Mouse (Mus musculus): ENCODE measurements around the gene Paqr7.

- no peak for TF ChIP-seq CTCF (IDR thresholded peaks at IDR 0.05; ENCODE audit: borderline replicate concordance, control insufficient read depth, extremely low read depth, insufficient read depth, low read length, poor library complexity)
- no peak for TF ChIP-seq POLR2A (IDR thresholded peaks at IDR 0.05; ENCODE audit: control insufficient read depth, extremely low read depth, insufficient read depth, low read length, poor library complexity)
Measured at GRCm38 (mm10) chr4:134511730-134512129, 15.2 kb downstream of the Paqr7 start.
